8 mouse cellular contexts compared by ENCODE assay signal in genomic region chr12:69296511-69297410, GRCm38 (mm10). TPM values are rescaled to one million over a fixed set of nuclear protein-coding genes. Genes with fewer than 3 reads are reported as not detected.
DNase-seq lines count a peak whose midpoint lies in the region; ATAC-seq lines count a peak whose summit lies in the region.

Gene Klhdc2, plus strand, starts transcription at chr12:69296681.

- H3K4me3 ChIP-seq in forebrain, embryonic 11.5 days (ENCODE audit: low read depth, low read length) = peak within 1 kb of the TSS; percentile 94
- peak within 1 kb of the TSS; percentile 78 for H3K4me3 ChIP-seq in heart, embryonic 16.5 days (ENCODE audit: low read length)
- H3K4me3 ChIP-seq in liver, embryonic 15.5 days (replicated peaks) = peak within 1 kb of the TSS; percentile 91
- H3K4me3 ChIP-seq in neural tube, embryonic 12.5 days = peak within 1 kb of the TSS; percentile 92

- peak; percentile 97 for ATAC-seq in forebrain, embryonic 11.5 days (replicated peaks; ENCODE audit: low FRiP score)
- peak; percentile 90 for ATAC-seq in heart, embryonic 16.5 days (replicated peaks; ENCODE audit: extremely low read depth, insufficient read depth, low FRiP score)
- peak; percentile 66 for ATAC-seq in liver, embryonic 15.5 days (ENCODE audit: insufficient read depth)
- peak; percentile 98 for ATAC-seq in neural tube, embryonic 12.5 days (ENCODE audit: low FRiP score, low read depth)

- H3K9ac ChIP-seq in forebrain, embryonic 11.5 days (ENCODE audit: low read length) = peak within 1 kb of the TSS; percentile 98
- H3K9ac ChIP-seq in heart, embryonic 16.5 days (ENCODE audit: low read length) = peak within 1 kb of the TSS; percentile 89
- peak within 1 kb of the TSS; percentile 97 for H3K9ac ChIP-seq in liver, embryonic 15.5 days
- H3K9ac ChIP-seq in neural tube, embryonic 12.5 days = peak within 1 kb of the TSS; percentile 99

- DNase-seq in CD8-positive naive resting alpha-beta T cell, adult 2 months (ENCODE audit: low read depth in 2 of 2, low spot score in 2 of 2) = peak; percentile 58 to 72
- peak; percentile 53 for DNase-seq in c-Kit-positive CD71-negative TER-119-negative erythroid progenitor cells, embryonic 14.5 days (ENCODE audit: low read depth)
- peak; percentile 94 for DNase-seq in forebrain, embryonic 11.5 days (ENCODE audit: low spot score)
- DNase-seq in kidney, postnatal 36 days = peak; percentile 90 to 93
- DNase-seq in telencephalon, adult 2 months (ENCODE audit: low read depth, low spot score) = peak; percentile 91

- no peaks in the 10 kb centered on the region for H3K9me3 ChIP-seq in forebrain, embryonic 11.5 days (ENCODE audit: control insufficient read depth, low read length)
- H3K9me3 ChIP-seq in heart, embryonic 16.5 days (replicated peaks; ENCODE audit: control insufficient read depth, low read length) = no peaks in the 10 kb centered on the region
- no peaks in the 10 kb centered on the region for H3K9me3 ChIP-seq in liver, embryonic 15.5 days (replicated peaks)
- H3K9me3 ChIP-seq in neural tube, embryonic 12.5 days = no peaks in the 10 kb centered on the region

- no peaks in the 10 kb centered on the region; the same call in 1 of the 2 replicates for H3K36me3 ChIP-seq in forebrain, embryonic 11.5 days (ENCODE audit: control insufficient read depth, insufficient read depth, low read length)
- H3K36me3 ChIP-seq in heart, embryonic 16.5 days (ENCODE audit: control insufficient read depth, insufficient read depth) = peaks cover 1% of the 10 kb centered on the region
- H3K36me3 ChIP-seq in liver, embryonic 15.5 days (replicated peaks) = peaks cover 19% of the 10 kb centered on the region
- H3K36me3 ChIP-seq in neural tube, embryonic 12.5 days = peaks cover 20% of the 10 kb centered on the region

- peak within 1 kb of the TSS; percentile 90 for H3K27ac ChIP-seq in forebrain, embryonic 11.5 days (ENCODE audit: low read depth, low read length)
- H3K27ac ChIP-seq in heart, embryonic 16.5 days (ENCODE audit: low read length) = peak within 1 kb of the TSS; percentile 92
- H3K27ac ChIP-seq in liver, embryonic 15.5 days (replicated peaks) = peak within 1 kb of the TSS; percentile 97
- H3K27ac ChIP-seq in neural tube, embryonic 12.5 days = peak within 1 kb of the TSS; percentile 95

- peak within 1 kb of the TSS; percentile 68 for H3K4me2 ChIP-seq in forebrain, embryonic 11.5 days (ENCODE audit: low read depth, low read length, severe bottlenecking)
- peak within 1 kb of the TSS; percentile 70 for H3K4me2 ChIP-seq in heart, embryonic 16.5 days (ENCODE audit: low read depth, low read length)
- H3K4me2 ChIP-seq in liver, embryonic 15.5 days = peak within 1 kb of the TSS; percentile 82
- H3K4me2 ChIP-seq in neural tube, embryonic 12.5 days (replicated peaks) = peak within 1 kb of the TSS; percentile 63

- peaks cover 4% of the 10 kb centered on the region; the same call in 1 of the 2 replicates for H3K4me1 ChIP-seq in forebrain, embryonic 11.5 days (replicated peaks; ENCODE audit: control insufficient read depth, insufficient read depth, low read length)
- peaks cover 21% of the 10 kb centered on the region for H3K4me1 ChIP-seq in heart, embryonic 16.5 days (ENCODE audit: control insufficient read depth, insufficient read depth, low read length)
- H3K4me1 ChIP-seq in liver, embryonic 15.5 days (replicated peaks) = peaks cover 69% of the 10 kb centered on the region
- peaks cover 15% of the 10 kb centered on the region for H3K4me1 ChIP-seq in neural tube, embryonic 12.5 days

- under 1% methylated on average over 69 of the region's 98 CpGs for WGBS in forebrain, embryonic 11.5 days
- under 1% methylated on average over 96 of the region's 98 CpGs for WGBS in heart, embryonic 16.5 days
- under 1% methylated on average over 89 of the region's 98 CpGs for WGBS in liver, embryonic 15.5 days (ENCODE audit: insufficient replicate concordance)
- under 1% methylated on average over 98 of the region's 98 CpGs for WGBS in neural tube, embryonic 12.5 days

- H3K27me3 ChIP-seq in forebrain, embryonic 11.5 days (ENCODE audit: control insufficient read depth, insufficient read depth, low read length) = no peaks in the 10 kb centered on the region
- H3K27me3 ChIP-seq in heart, embryonic 16.5 days (ENCODE audit: control insufficient read depth, insufficient read depth, low read length) = no peaks in the 10 kb centered on the region
- no peaks in the 10 kb centered on the region for H3K27me3 ChIP-seq in liver, embryonic 15.5 days
- H3K27me3 ChIP-seq in neural tube, embryonic 12.5 days (replicated peaks) = no peaks in the 10 kb centered on the region

RNA-seq across cellular contexts. Expression of gene Klhdc2, which starts in this region (rescaled TPM):
- 237 and 242 TPM in 2 replicates for polyA plus RNA-seq in forebrain, embryonic 11.5 days (2014; fragmentation: Nextera tagmentation; extraction: Ambion mirVana)
- 117 and 127 TPM in 2 replicates for polyA plus RNA-seq in heart, embryonic 16.5 days (2015; fragmentation: Nextera tagmentation; extraction: Ambion mirVana)
- polyA plus RNA-seq in liver, embryonic 15.5 days (2015; fragmentation: Nextera tagmentation; extraction: Ambion mirVana) = 82.8 and 83.0 TPM in 2 replicates
- polyA plus RNA-seq in neural tube, embryonic 12.5 days (2016; fragmentation: Nextera tagmentation; extraction: Ambion mirVana) = 286 TPM in 2 replicates

Comparison
In these comparisons a context has a peak if more than half of its experiments do, and no peak if none do; other contexts are left out.
1. Peak in every context shown above with its lines: DNase-seq, ATAC-seq, H3K4me3 ChIP-seq and H3K27ac ChIP-seq.